Mouse (Mus musculus) heart, adult 2 months (tissue): ENCODE measurements around the gene Ubr1. TPM values are rescaled to one million over a fixed set of nuclear protein-coding genes. Genes with fewer than 3 reads are reported as not detected.
A peak's percentile ranks its signal among the peaks of the same experiment; 100 is the strongest.

ENCODE experiments used
- DNase-seq, 2 experiments: peaks; one replicate each; pipeline ENCODE4 v3.0.0; 2021
- H3K27ac ChIP-seq: fragments of 200-600 bp; 2 replicates; pipeline ENCODE4 v1.8.1; 2022
- H3K27me3 ChIP-seq: fragments of 200-500 bp; 2 replicates; pipeline ENCODE4 v1.6.1; 2012; ENCODE audit warnings: mild to moderate bottlenecking, low read length, inconsistent platforms, mixed read lengths; ENCODE audit not compliant: control insufficient read depth, insufficient read depth
- H3K36me3 ChIP-seq: fragments of 200-500 bp; 2 replicates; pipeline ENCODE4 v1.6.1; 2012; ENCODE audit warnings: low read length, inconsistent platforms; ENCODE audit not compliant: control insufficient read depth, insufficient read depth
- H3K4me1 ChIP-seq: fragments of 200-500 bp; 2 replicates; pipeline ENCODE4 v1.6.1; 2011; ENCODE audit warnings: low read length; ENCODE audit not compliant: control insufficient read depth, insufficient read depth
- H3K4me3 ChIP-seq: fragments of 200-600 bp; 2 replicates; pipeline ENCODE4 v1.8.1; 2022
- H3K79me2 ChIP-seq: fragments of 200-500 bp; replicated peaks from 2 replicates; pipeline ENCODE4 v1.6.1; 2012; ENCODE audit warnings: mild to moderate bottlenecking, inconsistent platforms, low read length, moderate library complexity, mixed read lengths; ENCODE audit not compliant: control insufficient read depth, insufficient read depth
- H3K9ac ChIP-seq: fragments of 200-500 bp; 2 replicates; pipeline ENCODE4 v1.6.1; 2012; ENCODE audit warnings: low read depth, mild to moderate bottlenecking, control low read depth, inconsistent platforms, low read length, mixed read lengths
- CTCF ChIP-seq: fragments of 200-600 bp; IDR thresholded peaks from 2 replicates; pipeline ENCODE4 v1.8.1; 2022; ENCODE audit warnings: antibody characterized with exemption, mild to moderate bottlenecking, moderate library complexity
- EP300 ChIP-seq: fragments of 200-500 bp; IDR thresholded peaks from 2 replicates; pipeline ENCODE4 v1.6.1; 2011; ENCODE audit warnings: low read depth, low read length, control low read depth; ENCODE audit not compliant: insufficient read depth
- POLR2A ChIP-seq: fragments of 200-500 bp; IDR thresholded peaks from 2 replicates; pipeline ENCODE4 v1.6.1; 2011; ENCODE audit warnings: mild to moderate bottlenecking, low read depth, low read length, control low read depth; ENCODE audit not compliant: insufficient read depth
- WGBS: fragments of 180-500 bp; shearing (Covaris S2); methylation state at CpG from one replicate; pipeline ENCODE4 v1.1.7; 2018; 5-methylcytosine and 5-hydroxymethylcytosine counted together
- intact Hi-C: fragments of 180-260 bp; cut with DNase I; formaldehyde crosslinking; loops from one replicate; pipeline ENCODE4 v1.15.1; 2025
- polyA plus RNA-seq: library from polyadenylated mRNA; depleted of rRNA; stranded (reverse); fragments of >200 nt; gene quantifications from 2 replicates; pipeline ENCODE4 v1.2.3, GENCODE M21; 2012
- total RNA-seq, 2 experiments: library from RNA; stranded (reverse); gene quantifications; 2 replicates each; pipeline ENCODE4 v1.2.3; 2021

Gene Ubr1
- total and polyA plus RNA-seq, 3 experiments: 18.1 to 20.3 (median 20.2) TPM

DNA sequence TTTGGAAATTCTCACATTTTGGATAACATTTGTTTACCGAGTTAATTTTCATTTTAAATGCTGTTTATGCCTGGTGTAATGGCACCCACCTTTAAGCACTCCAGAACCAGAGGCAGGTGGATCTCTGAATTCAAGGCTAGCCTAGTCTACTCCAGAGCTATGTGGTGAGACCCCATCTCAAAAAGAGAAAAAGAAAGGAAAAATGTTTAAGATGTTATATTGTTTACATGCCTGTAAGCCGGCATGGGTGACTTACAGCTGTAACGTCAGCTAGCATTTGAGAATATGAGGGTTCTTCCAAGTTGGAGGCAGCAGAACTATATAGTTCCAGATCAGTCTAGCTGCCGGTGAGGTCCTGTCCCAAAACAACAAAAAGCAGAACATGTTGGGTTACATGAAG lies 1.3 kb upstream of the Ubr1 start:
- no peak for DNase-seq
- peaks cover 5% of the 10 kb centered on the region; the same call in 1 of the 2 replicates for H3K36me3 ChIP-seq
- no peaks in the 10 kb centered on the region for H3K79me2 ChIP-seq
- peaks cover 2% of the 10 kb centered on the region for H3K4me1 ChIP-seq
- no peak overlapping the region for H3K4me3 ChIP-seq
- TF ChIP-seq CTCF: no peak
- no peak for TF ChIP-seq POLR2A
- TF ChIP-seq EP300: no peak
- H3K27ac ChIP-seq: no peak overlapping the region
- no peaks in the 10 kb centered on the region for H3K27me3 ChIP-seq
- 88% methylated on average over 4 of the region's 4 CpGs for WGBS
- intact Hi-C loops: loop anchor here (5.0 kb wide), 1 partner anchor 36 kb away; the partner anchor contains the start of gene Ccndbp1
- H3K9ac ChIP-seq: no peak overlapping the region

DNA sequence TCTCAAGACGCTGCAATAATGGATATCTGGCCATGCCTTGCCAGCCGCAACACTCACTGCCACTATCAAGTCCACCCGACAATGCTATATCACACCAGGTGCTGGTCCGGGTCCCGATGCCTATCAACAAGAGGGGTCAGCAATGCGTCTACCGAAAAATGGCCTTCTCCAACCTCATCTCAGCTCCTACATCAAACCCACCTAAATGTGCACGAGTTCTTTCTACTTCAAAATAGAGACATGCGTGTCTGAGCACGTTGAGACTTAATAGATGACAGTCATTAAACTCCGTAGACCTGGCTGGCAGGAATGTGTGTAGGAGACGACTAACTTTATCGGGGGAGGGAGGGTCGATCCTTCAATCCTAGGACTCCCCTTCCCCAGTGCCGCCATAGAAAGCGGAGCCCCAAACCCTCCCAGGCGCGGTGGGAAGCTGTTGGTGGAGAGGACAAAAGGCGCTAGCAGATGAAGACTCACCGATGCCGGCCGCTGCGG lies 423 bp downstream of the Ubr1 start:
- TF ChIP-seq EP300 (no peak), POLR2A (no peak), CTCF (no peak)
- Histone ChIP-seq H3K27me3 (no peaks in the 10 kb centered on the region), H3K27ac (peak overlapping the region; percentile 85), H3K4me3 (peak overlapping the region; percentile 83), H3K79me2 (0 out of 2 replicates have a peak, but pooled peaks cover 1% of the 10 kb centered on the region), H3K36me3 (peaks cover 5% of the 10 kb centered on the region; the same call in 1 of the 2 replicates), H3K9ac (peak overlapping the region; percentile 86), H3K4me1 (peaks cover 2% of the 10 kb centered on the region)
- WGBS: 1% methylated on average over 23 of the region's 23 CpGs
- intact Hi-C loops: loop anchor here (5.0 kb wide), 1 partner anchor 37 kb away; the partner anchor contains the start of gene Ccndbp1
- peak in 1 of 2 experiments; percentile 40 for DNase-seq

DNA sequence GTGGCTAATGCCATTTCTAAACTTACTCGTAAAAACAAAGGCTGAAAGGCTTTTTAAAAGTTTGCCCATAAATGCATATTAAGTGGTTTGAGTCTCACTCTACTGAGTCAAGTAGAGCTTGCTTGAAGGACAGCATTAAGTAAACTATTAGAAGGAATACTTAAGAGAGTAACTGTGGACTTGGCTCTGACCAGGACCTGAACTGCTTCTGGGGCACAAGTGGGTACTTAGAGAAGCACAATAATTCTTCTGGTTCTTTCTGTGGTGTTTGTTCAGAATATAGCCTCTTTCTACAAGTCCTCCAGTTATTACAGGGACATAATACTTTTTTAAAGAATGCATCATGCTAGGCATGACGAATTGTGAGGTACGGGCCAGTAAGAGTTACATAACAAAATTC lies 5.0 kb downstream of the Ubr1 start:
- DNase-seq: no peak
- WGBS: 89% methylated on average over 3 of the region's 3 CpGs
- H3K36me3 ChIP-seq: peaks cover 9% of the 10 kb centered on the region
- no peak overlapping the region for H3K4me3 ChIP-seq
- peaks cover 2% of the 10 kb centered on the region for H3K4me1 ChIP-seq
- TF ChIP-seq CTCF: no peak
- TF ChIP-seq POLR2A: no peak
- TF ChIP-seq EP300: no peak
- no peaks in the 10 kb centered on the region for H3K27me3 ChIP-seq
- intact Hi-C loops: no loop called here
- H3K79me2 ChIP-seq: 0 out of 2 replicates have a peak, but pooled peaks cover 1% of the 10 kb centered on the region
- H3K27ac ChIP-seq: no peak overlapping the region
- no peak overlapping the region for H3K9ac ChIP-seq

DNA sequence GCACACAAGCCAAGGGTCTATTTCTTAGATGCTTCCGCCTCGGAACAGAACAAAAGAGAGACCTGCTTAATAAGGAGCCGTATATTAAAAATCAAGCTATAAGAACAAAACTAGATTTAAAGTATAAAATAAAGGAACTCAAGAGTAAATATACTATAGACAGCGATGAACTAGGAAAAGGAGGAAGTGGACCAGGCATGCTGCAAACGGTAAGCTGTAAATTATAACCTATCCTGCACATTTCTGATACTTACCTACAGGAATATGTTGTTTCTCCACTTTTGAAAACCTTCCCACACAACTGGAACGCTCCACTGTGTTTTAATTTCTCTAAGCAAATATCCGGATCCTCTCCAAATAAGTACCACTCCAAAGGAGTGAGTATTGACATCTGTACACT lies 7.4 kb downstream of the Ubr1 start:
- H3K9ac ChIP-seq: no peak overlapping the region
- H3K36me3 ChIP-seq: peaks cover 16% of the 10 kb centered on the region
- WGBS: 90% methylated on average over 7 of the region's 7 CpGs
- no peak for DNase-seq
- no peak for TF ChIP-seq EP300
- H3K27ac ChIP-seq: no peak overlapping the region
- no peaks in the 10 kb centered on the region; the same call in 1 of the 2 replicates for H3K4me1 ChIP-seq
- no peak overlapping the region for H3K4me3 ChIP-seq
- 0 out of 2 replicates have a peak, but pooled peaks cover 1% of the 10 kb centered on the region for H3K79me2 ChIP-seq
- intact Hi-C loops: no loop called here
- H3K27me3 ChIP-seq: no peaks in the 10 kb centered on the region

DNA sequence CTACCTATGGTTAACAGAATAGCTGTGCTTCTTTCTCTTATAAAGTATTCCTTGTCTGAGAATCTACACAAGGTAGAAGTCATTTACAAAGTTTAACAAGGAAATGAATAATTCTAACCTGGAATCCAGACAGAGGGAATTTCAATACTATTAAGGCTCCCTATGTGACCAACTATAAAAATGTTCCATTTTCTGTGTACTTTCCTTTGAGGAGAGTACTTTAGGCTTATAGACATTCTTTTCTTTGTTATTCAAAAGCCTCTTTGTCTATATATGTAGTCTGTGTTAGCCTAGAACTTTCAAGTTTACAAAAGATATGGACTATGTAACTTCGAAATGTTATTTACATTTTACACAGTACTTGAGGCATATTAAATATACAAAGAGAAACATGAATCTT lies 10.3 kb downstream of the Ubr1 start:
- no peak overlapping the region for H3K9ac ChIP-seq
- intact Hi-C loops: no loop called here
- peaks cover 15% of the 10 kb centered on the region for H3K36me3 ChIP-seq
- WGBS: 98% methylated on average over 1 of the region's 1 CpGs
- H3K27me3 ChIP-seq: no peaks in the 10 kb centered on the region
- TF ChIP-seq CTCF (no peak), POLR2A (no peak), EP300 (no peak)
- H3K4me1 ChIP-seq: no peaks in the 10 kb centered on the region; the same call in 1 of the 2 replicates
- H3K4me3 ChIP-seq: no peak overlapping the region
- H3K79me2 ChIP-seq: no peaks in the 10 kb centered on the region
- no peak overlapping the region for H3K27ac ChIP-seq
- no peak for DNase-seq

DNA sequence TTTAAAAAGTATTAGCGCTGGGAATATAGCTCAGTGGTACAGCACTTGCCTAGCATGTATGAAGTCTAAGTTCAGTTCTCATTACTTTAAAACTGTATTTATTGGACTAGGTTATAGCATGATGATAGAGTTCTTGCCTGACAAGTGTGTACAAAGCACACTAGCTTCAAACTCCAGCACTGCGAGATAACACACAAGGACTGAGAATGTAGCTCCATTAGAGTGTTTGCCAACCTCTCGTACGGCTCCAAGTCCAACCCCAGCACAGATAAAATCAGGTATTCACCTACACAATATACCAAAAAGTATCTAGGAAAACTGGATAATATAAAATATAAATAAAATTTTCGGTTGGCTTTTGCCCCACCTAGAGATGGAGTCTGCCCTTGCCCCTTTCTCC lies 10.7 kb downstream of the Ubr1 start:
- Histone ChIP-seq H3K27me3 (no peaks in the 10 kb centered on the region), H3K4me1 (no peaks in the 10 kb centered on the region; the same call in 1 of the 2 replicates), H3K4me3 (no peak overlapping the region), H3K79me2 (no peaks in the 10 kb centered on the region), H3K27ac (no peak overlapping the region), H3K9ac (no peak overlapping the region), H3K36me3 (peaks cover 15% of the 10 kb centered on the region)
- TF ChIP-seq EP300: no peak
- no peak for TF ChIP-seq CTCF
- no peak for TF ChIP-seq POLR2A
- intact Hi-C loops: no loop called here
- no peak for DNase-seq
- WGBS: 72% methylated on average over 5 of the region's 5 CpGs
